Mouse (Mus musculus) CH12.LX (cell line): Measurements from ENCODE around the gene Sema5b. TPM values are rescaled to one million over a fixed set of nuclear protein-coding genes. Genes with fewer than 3 reads are reported as not detected.
"Not testable (repeated sequence)": the region's sequence is repeated elsewhere in the genome, so short reads cannot be mapped to it uniquely, and the experiment has no call there.

Experiments used
- DNase-seq: peaks from one replicate; pipeline ENCODE4 v3.0.0-alpha.2; 2013; ENCODE audit errors: extremely low read depth
- H3K27ac ChIP-seq: 2 replicates; pipeline ENCODE4 v1.5.1; 2012; ENCODE audit warnings: low read depth, mild to moderate bottlenecking, control low read depth, moderate library complexity; ENCODE audit not compliant: insufficient read depth
- H3K27me3 ChIP-seq: replicated peaks from 2 replicates; pipeline ENCODE3; 2012; ENCODE audit warnings: inconsistent platforms
- H3K36me3 ChIP-seq, 2 experiments: replicated peaks in 1 of 2; 2 replicates each; pipeline versions ENCODE3 to v1.6.1; 2012; ENCODE audit warnings: inconsistent platforms in 1 of 2, low read length in 1 of 2, mild to moderate bottlenecking in 1 of 2, mixed read lengths in 1 of 2, moderate library complexity in 1 of 2; ENCODE audit not compliant: control insufficient read depth in 1 of 2, insufficient read depth in 1 of 2
- H3K4me1 ChIP-seq, 2 experiments: 2 replicates each; pipeline ENCODE4 v1.6.1; 2012; ENCODE audit warnings: inconsistent platforms in 1 of 2, moderate library complexity in 1 of 2; ENCODE audit not compliant: insufficient read depth in 2 of 2, control insufficient read depth in 1 of 2
- H3K4me2 ChIP-seq: 2 replicates; pipeline ENCODE4 v1.6.1; 2012; ENCODE audit warnings: low read depth, mild to moderate bottlenecking, control low read depth; ENCODE audit not compliant: poor library complexity, insufficient read depth, severe bottlenecking
- H3K4me3 ChIP-seq, 3 experiments: fragments of 150-350 bp in 1 of 3; sonication (generic) in 1 of 3; replicated peaks in 1 of 3; 2 replicates each; pipeline versions ENCODE3 to v1.5.1; 2011 to 2012; ENCODE audit warnings: low read depth in 2 of 3, low read length in 2 of 3, mild to moderate bottlenecking in 2 of 3, moderate library complexity in 2 of 3, control low read depth in 1 of 3, improper control_type of control experiment in 1 of 3, inconsistent platforms in 1 of 3, mixed read lengths in 1 of 3; ENCODE audit not compliant: poor library complexity in 1 of 3
- H3K79me2 ChIP-seq: replicated peaks from 2 replicates; pipeline ENCODE4 v1.6.1; 2012; ENCODE audit warnings: mild to moderate bottlenecking, moderate library complexity; ENCODE audit not compliant: control insufficient read depth, poor library complexity, insufficient read depth, severe bottlenecking; ENCODE audit errors: extremely low read depth
- H3K9ac ChIP-seq: 2 replicates; pipeline ENCODE4 v1.6.1; 2012; ENCODE audit warnings: low read depth, mild to moderate bottlenecking, control low read depth, moderate library complexity; ENCODE audit not compliant: insufficient read depth
- H3K9me3 ChIP-seq: replicated peaks from 2 replicates; pipeline ENCODE3; 2012; ENCODE audit warnings: low read length, inconsistent platforms, mixed read lengths
- CHD1 ChIP-seq: IDR thresholded peaks from 2 replicates; pipeline ENCODE4 v1.6.1; 2012; ENCODE audit warnings: low read depth, low read length, improper control_type of control experiment, inconsistent platforms
- ETS1 ChIP-seq: conservative IDR thresholded peaks from 2 replicates; pipeline ENCODE4 v1.6.1; 2012; ENCODE audit warnings: low read depth, mild to moderate bottlenecking, inconsistent platforms, low read length, improper control_type of control experiment, moderate library complexity
- JUN ChIP-seq: IDR thresholded peaks from 2 replicates; pipeline ENCODE4 v1.6.1; 2011; ENCODE audit warnings: low read depth, mild to moderate bottlenecking, low read length, improper control_type of control experiment, moderate library complexity; ENCODE audit not compliant: insufficient read depth
- MAX ChIP-seq: IDR thresholded peaks from 2 replicates; pipeline ENCODE4 v1.6.1; 2011; ENCODE audit warnings: low read length, improper control_type of control experiment
- MEF2A ChIP-seq: IDR thresholded peaks from 2 replicates; pipeline ENCODE4 v1.6.1; 2014; ENCODE audit warnings: low read depth, mild to moderate bottlenecking, inconsistent platforms, low read length, improper control_type of control experiment, borderline replicate concordance
- MXI1 ChIP-seq: IDR thresholded peaks from 2 replicates; pipeline ENCODE4 v1.6.1; 2011; ENCODE audit warnings: mild to moderate bottlenecking, low read depth, low read length, improper control_type of control experiment
- PAX5 ChIP-seq: IDR thresholded peaks from 2 replicates; pipeline ENCODE4 v1.6.1; 2012; ENCODE audit warnings: low read length, inconsistent platforms, mixed read lengths
- RAD21 ChIP-seq: IDR thresholded peaks from 2 replicates; pipeline ENCODE4 v1.6.1; 2011; ENCODE audit warnings: low read depth, mild to moderate bottlenecking, low read length, improper control_type of control experiment, moderate library complexity
- USF1 ChIP-seq: IDR thresholded peaks from 2 replicates; pipeline ENCODE4 v1.6.1; 2014; ENCODE audit warnings: low read depth, mild to moderate bottlenecking, inconsistent platforms, low read length, improper control_type of control experiment
- ZMIZ1 ChIP-seq: IDR thresholded peaks from 2 replicates; pipeline ENCODE4 v1.6.1; 2012; ENCODE audit warnings: low read depth, mild to moderate bottlenecking, inconsistent platforms, low read length, improper control_type of control experiment
- dilution Hi-C: fragments of 300-500 bp; cut with MboI; formaldehyde crosslinking; loops from 2 replicates; pipeline ENCODE4 v1.14.3; 2020; ENCODE audit warnings: low sequenced_read_pairs; ENCODE audit not compliant: extremely low pct_unique_long_range_greater_than_20kb, extremely low pct_ligation_motif_present
- in situ Hi-C: fragments of 300-500 bp; cut with MboI; formaldehyde crosslinking; loops from 3 replicates; pipeline ENCODE4 v1.14.3; 2019; ENCODE audit warnings: low sequenced_read_pairs, low pct_ligation_motif_present, low pct_unique_long_range_greater_than_20kb, mixed read lengths
- polyA plus RNA-seq: library from polyadenylated mRNA; unstranded; fragments of >175 nt; gene quantifications from 2 replicates; pipeline ENCODE4 v1.2.1, GENCODE M21; 2012; ENCODE audit warnings: low read depth; ENCODE audit not compliant: insufficient read length
- total RNA-seq, 2 experiments: library from RNA; depleted of rRNA; stranded (reverse); fragments of 300-350 nt in 1 of 2; fragments of >200 nt in 1 of 2; gene quantifications; 2 replicates each; pipeline ENCODE4 v1.2.3; 2012 to 2014

Gene Sema5b
- total and polyA plus RNA-seq, 3 experiments = 0.04 TPM; not detected in 2

DNA sequence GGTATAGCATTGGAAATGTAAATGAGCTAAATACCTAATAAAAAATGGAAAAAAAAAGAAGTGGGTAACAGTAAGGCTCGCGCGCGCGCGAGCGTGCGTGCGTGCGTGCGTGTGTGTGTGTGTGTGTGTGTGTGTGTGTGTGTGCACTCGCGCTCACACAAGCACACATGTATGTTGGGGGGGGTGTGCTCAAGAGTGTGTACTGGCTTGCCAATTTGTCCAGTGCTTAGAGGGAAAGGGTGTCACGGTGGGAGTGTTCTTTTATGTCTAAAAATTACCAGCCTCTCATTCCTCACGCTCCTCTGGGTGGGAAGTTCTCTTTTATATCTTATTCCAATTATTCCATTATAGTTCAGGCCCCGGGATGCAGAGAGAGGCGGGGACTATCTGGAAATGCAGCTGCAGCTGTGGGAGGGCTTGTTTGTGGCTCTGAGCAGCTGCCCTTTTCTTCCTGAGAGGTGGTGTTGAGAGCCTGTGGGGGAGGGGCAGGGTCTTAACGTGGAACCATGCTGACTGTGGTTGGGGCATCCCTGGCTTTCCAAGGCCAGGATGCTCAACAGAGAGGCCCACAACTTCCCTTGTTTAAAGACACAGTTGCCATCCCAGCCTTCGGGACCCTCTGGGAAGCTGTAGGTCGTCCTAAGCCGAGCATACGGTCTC, 23.4 kb downstream of the Sema5b start:
- no peaks in the 10 kb centered on the region for H3K36me3 ChIP-seq
- in situ Hi-C loops (no loop called here), dilution Hi-C loops (no loop called here)
- no peak overlapping the region for H3K4me3 ChIP-seq
- H3K27ac ChIP-seq = no peak overlapping the region
- no peaks in the 10 kb centered on the region for H3K79me2 ChIP-seq
- H3K4me2 ChIP-seq = no peak overlapping the region
- DNase-seq = no peak
- peaks cover 84% of the 10 kb centered on the region for H3K27me3 ChIP-seq
- TF ChIP-seq PAX5 (no peak), MXI1 (no peak)
- H3K4me1 ChIP-seq = peaks cover 0 to 6% of the 10 kb centered on the region in 2 experiments; a peak in 2 of 4 replicates
- no peak overlapping the region for H3K9ac ChIP-seq
- peaks cover 3% of the 10 kb centered on the region for H3K9me3 ChIP-seq

DNA sequence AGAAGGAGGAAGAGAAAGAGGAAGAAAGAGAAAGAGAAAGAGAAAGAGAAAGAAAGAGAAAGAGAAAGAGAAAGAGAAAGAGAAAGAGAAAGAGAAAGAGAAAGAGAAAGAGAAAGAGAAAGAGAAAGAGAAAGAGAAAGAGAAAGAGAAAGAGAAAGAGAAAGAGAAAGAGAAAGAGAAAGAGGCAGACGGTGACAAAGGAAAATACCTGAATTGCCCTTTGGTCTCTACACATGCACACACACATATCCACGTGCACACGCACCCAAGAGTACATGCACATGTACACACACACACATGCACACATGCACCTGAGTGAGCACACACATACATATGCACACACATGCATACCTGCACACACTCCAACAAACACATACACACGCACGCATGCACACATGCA, 24.7 kb downstream of the Sema5b start:
- H3K4me1 ChIP-seq, dilution Hi-C loops, H3K4me2 ChIP-seq, H3K27ac ChIP-seq, H3K36me3 ChIP-seq, H3K9ac ChIP-seq, H3K9me3 ChIP-seq, DNase-seq, H3K79me2 ChIP-seq, in situ Hi-C loops: not testable (repeated sequence)
- peaks cover 81% of the 10 kb centered on the region for H3K27me3 ChIP-seq
- peak overlapping the region in 1 of 3 experiments; percentile 33 for H3K4me3 ChIP-seq
- peak; percentile 93 for TF ChIP-seq ETS1

DNA sequence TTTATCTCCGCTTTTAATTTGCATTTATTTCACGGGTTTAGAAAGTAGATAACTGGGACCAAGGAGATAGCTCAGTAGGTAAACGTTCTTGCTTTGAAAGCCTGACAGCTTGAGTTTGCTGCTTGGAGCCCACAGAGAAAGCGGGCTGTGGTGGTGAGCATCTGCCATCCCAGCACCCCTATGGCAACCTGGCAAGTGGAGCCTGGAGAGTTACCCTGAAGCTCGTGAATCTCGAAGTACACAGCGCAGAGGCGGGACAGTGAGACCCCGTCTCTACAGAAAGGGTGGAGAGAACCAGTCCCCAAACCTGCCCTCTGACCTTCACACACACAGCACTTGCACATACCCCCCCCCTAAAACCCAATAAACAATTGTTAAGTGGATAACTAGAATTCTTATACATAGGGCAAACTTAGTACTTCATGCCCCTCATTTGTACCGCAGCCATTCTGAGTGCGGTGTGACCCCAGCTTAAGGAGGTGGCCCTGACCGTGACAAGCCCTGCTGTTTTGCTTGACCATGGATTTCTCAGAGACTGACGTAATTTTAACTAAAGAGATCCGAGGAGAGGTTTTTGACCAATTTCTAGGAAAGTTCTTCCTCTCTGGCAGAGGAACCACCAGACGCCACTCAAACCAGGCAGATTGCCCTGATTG, 27.4 kb downstream of the Sema5b start:
- TF ChIP-seq ZMIZ1 (no peak), MAX (no peak), ETS1 (no peak), MXI1 (no peak), JUN (no peak), RAD21 (no peak), CHD1 (no peak), USF1 (no peak), MEF2A (no peak)
- TF ChIP-seq, all 38 proteins: peak for 0
- Histone ChIP-seq H3K27me3 (peaks cover 83% of the 10 kb centered on the region), H3K4me1 (peaks cover 0 to 6% of the 10 kb centered on the region in 2 experiments; a peak in 2 of 4 replicates), H3K4me3 (no peak overlapping the region), H3K9ac (no peak overlapping the region), H3K36me3 (no peaks in the 10 kb centered on the region), H3K79me2 (no peaks in the 10 kb centered on the region), H3K27ac (no peak overlapping the region), H3K4me2 (no peak overlapping the region), H3K9me3 (peaks cover 3% of the 10 kb centered on the region)
- DNase-seq = no peak
- dilution Hi-C loops (no loop called here), in situ Hi-C loops (no loop called here)
